Mouse (Mus musculus): ENCODE data around the gene Frmpd4.

GRCm38 (mm10) chrX:167984835-167985234 lies 592.2 kb downstream of the Frmpd4 start:
- TF ChIP-seq CTCF (IDR thresholded peaks at IDR 0.05; ENCODE audit: extremely low read depth, insufficient read length, insufficient replicate concordance, low read depth, low read length), result no peak
- TF ChIP-seq POLR2A (IDR thresholded peaks at IDR 0.05; ENCODE audit: low read depth, low read length), result no peak
